Mouse (Mus musculus) testis, adult 2 months (tissue): ENCODE results near the gene Bloc1s4. TPM values are rescaled to one million over a fixed set of nuclear protein-coding genes. Genes with fewer than 3 reads are reported as not detected.
A peak's percentile ranks its signal among the peaks of the same experiment; 100 is the strongest.

Experiments
- H3K27ac ChIP-seq: fragments of 200-500 bp; 2 replicates; pipeline ENCODE4 v1.5.1; 2012; ENCODE audit warnings: low read depth, low read length; ENCODE audit not compliant: control insufficient read depth, insufficient read depth
- H3K27me3 ChIP-seq: fragments of 200-500 bp; 2 replicates; pipeline ENCODE4 v1.6.1; 2012; ENCODE audit warnings: mild to moderate bottlenecking, low read length, moderate library complexity; ENCODE audit not compliant: control insufficient read depth, insufficient read depth
- H3K36me3 ChIP-seq: fragments of 200-500 bp; 2 replicates; pipeline ENCODE4 v1.6.1; 2012; ENCODE audit warnings: mild to moderate bottlenecking, low read length; ENCODE audit not compliant: control insufficient read depth, insufficient read depth
- H3K4me1 ChIP-seq: fragments of 200-500 bp; 2 replicates; pipeline ENCODE4 v1.6.1; 2012; ENCODE audit warnings: low read length; ENCODE audit not compliant: control insufficient read depth, insufficient read depth
- H3K4me3 ChIP-seq: fragments of 200-500 bp; 2 replicates; pipeline ENCODE4 v1.5.1; 2012; ENCODE audit warnings: low read depth, mild to moderate bottlenecking, low read length, moderate library complexity, mixed read lengths; ENCODE audit not compliant: control insufficient read depth
- CTCF ChIP-seq: fragments of 200-500 bp; IDR thresholded peaks from 2 replicates; pipeline ENCODE4 v1.5.1; 2012; ENCODE audit warnings: low read depth, mild to moderate bottlenecking, inconsistent platforms, low read length, moderate library complexity; ENCODE audit not compliant: control insufficient read depth, insufficient read depth, insufficient replicate concordance
- POLR2A ChIP-seq: fragments of 200-500 bp; IDR thresholded peaks from 2 replicates; pipeline ENCODE4 v1.6.1; 2012; ENCODE audit warnings: low read depth, mild to moderate bottlenecking, inconsistent platforms, low read length, moderate library complexity; ENCODE audit not compliant: control insufficient read depth
- polyA plus RNA-seq: library from polyadenylated mRNA; depleted of rRNA; stranded (reverse); fragments of >200 nt; gene quantifications from 2 replicates; pipeline ENCODE4 v1.2.3, GENCODE M21; 2012

Bloc1s4 gene
- polyA plus RNA-seq, 1 experiment = 22.6 TPM

GRCm38 (mm10) chr5:36738799-36739615 lies 9.4 kb downstream of the Bloc1s4 start:
- H3K4me1 ChIP-seq = no peaks in the 10 kb centered on the region; the same call in none of the 2 replicates
- TF ChIP-seq POLR2A = no peak
- peak; percentile 7; the same call in 1 of the 2 replicates for TF ChIP-seq CTCF
- no peaks in the 10 kb centered on the region for H3K27me3 ChIP-seq
- H3K4me3 ChIP-seq = no peak overlapping the region
- no peaks in the 10 kb centered on the region for H3K36me3 ChIP-seq
- no peak overlapping the region for H3K27ac ChIP-seq

- Histone ChIP-seq H3K4me3 (no peak overlapping the region), H3K27ac (no peak overlapping the region), H3K27me3 (no peaks in the 10 kb centered on the region), H3K4me1 (no peaks in the 10 kb centered on the region; the same call in none of the 2 replicates), H3K36me3 (no peaks in the 10 kb centered on the region)
- TF ChIP-seq CTCF (no peak), POLR2A (no peak)
Observed at GRCm38 (mm10) chr5:36737765-36738164, 10.7 kb downstream of the Bloc1s4 start.

- H3K27me3 ChIP-seq = no peaks in the 10 kb centered on the region
- TF ChIP-seq CTCF (no peak), POLR2A (no peak)
Observed at GRCm38 (mm10) chr5:36736009-36736408, 12.4 kb downstream of the Bloc1s4 start.

GRCm38 (mm10) chr5:36735106-36735505 lies 13.3 kb downstream of the Bloc1s4 start:
- Histone ChIP-seq H3K4me3 (no peak overlapping the region), H3K27me3 (no peaks in the 10 kb centered on the region), H3K36me3 (no peaks in the 10 kb centered on the region), H3K27ac (no peak overlapping the region), H3K4me1 (no peaks in the 10 kb centered on the region; the same call in 1 of the 2 replicates)
- TF ChIP-seq POLR2A = no peak
- no peak for TF ChIP-seq CTCF

More at GRCm38 (mm10) chr5:36736009-36736408, 12.4 kb downstream of the Bloc1s4 start:
- no peak overlapping the region for H3K27ac ChIP-seq
- H3K36me3 ChIP-seq = no peaks in the 10 kb centered on the region
- H3K4me3 ChIP-seq = no peak overlapping the region
- H3K4me1 ChIP-seq = no peaks in the 10 kb centered on the region; the same call in 1 of the 2 replicates

GRCm38 (mm10) chr5:36733405-36733804 lies 15.0 kb downstream of the Bloc1s4 start:
- no peaks in the 10 kb centered on the region for H3K36me3 ChIP-seq
- no peak for TF ChIP-seq CTCF
- no peak for TF ChIP-seq POLR2A
- H3K27ac ChIP-seq = no peak overlapping the region
- no peaks in the 10 kb centered on the region; the same call in 1 of the 2 replicates for H3K4me1 ChIP-seq
- no peaks in the 10 kb centered on the region for H3K27me3 ChIP-seq
- no peak overlapping the region for H3K4me3 ChIP-seq

- Histone ChIP-seq H3K27me3 (no peaks in the 10 kb centered on the region), H3K27ac (no peak overlapping the region), H3K36me3 (no peaks in the 10 kb centered on the region), H3K4me1 (no peaks in the 10 kb centered on the region; the same call in 1 of the 2 replicates), H3K4me3 (no peak overlapping the region)
- TF ChIP-seq CTCF (no peak), POLR2A (no peak)
Observed at GRCm38 (mm10) chr5:36731901-36732652, 16.4 kb downstream of the Bloc1s4 start.

- Histone ChIP-seq H3K36me3 (no peaks in the 10 kb centered on the region), H3K4me3 (no peak overlapping the region), H3K4me1 (no peaks in the 10 kb centered on the region; the same call in none of the 2 replicates), H3K27ac (no peak overlapping the region), H3K27me3 (no peaks in the 10 kb centered on the region)
- no peak for TF ChIP-seq CTCF
- no peak for TF ChIP-seq POLR2A
Observed at GRCm38 (mm10) chr5:36730689-36731088, 17.8 kb downstream of the Bloc1s4 start.
